Mouse (Mus musculus) midbrain, embryonic 14.5 days (tissue): ENCODE measurements around the gene Nipsnap3b. TPM values are rescaled to one million over a fixed set of nuclear protein-coding genes. Genes with fewer than 3 reads are reported as not detected.
A peak's percentile ranks its signal among the peaks of the same experiment; 100 is the strongest.

Experiments
- ATAC-seq: fragments of 200-750 bp; cut with Nextera tagmentation; 2 replicates; pipeline ENCODE4 v1.8.0; 2017; ENCODE audit warnings: moderate number of reproducible peaks, moderate library complexity; ENCODE audit not compliant: low FRiP score, low TSS enrichment
- DNase-seq: peaks from one replicate; pipeline ENCODE4 v3.0.0-alpha.2; 2015
- H3K27ac ChIP-seq: fragments of 300-500 bp; sonication (generic); replicated peaks from 2 replicates; pipeline ENCODE4 v1.5.1; 2014; ENCODE audit warnings: mild to moderate bottlenecking, low read depth, low read length, moderate library complexity
- H3K27me3 ChIP-seq: fragments of 300-500 bp; sonication (generic); 2 replicates; pipeline ENCODE4 v1.6.1; 2014; ENCODE audit warnings: low read length, control low read depth, mixed read lengths; ENCODE audit not compliant: control insufficient read depth, insufficient read depth
- H3K36me3 ChIP-seq: fragments of 300-500 bp; sonication (generic); 2 replicates; pipeline ENCODE4 v1.6.1; 2014; ENCODE audit warnings: low read length, control low read depth; ENCODE audit not compliant: control insufficient read depth, insufficient read depth
- H3K4me1 ChIP-seq: fragments of 300-500 bp; sonication (generic); 2 replicates; pipeline ENCODE4 v1.6.1; 2014; ENCODE audit warnings: mild to moderate bottlenecking, antibody characterized with exemption, low read length, control low read depth; ENCODE audit not compliant: control insufficient read depth, insufficient read depth
- H3K4me2 ChIP-seq: fragments of 300-500 bp; sonication (generic); 2 replicates; pipeline ENCODE4 v1.6.1; 2014; ENCODE audit warnings: mild to moderate bottlenecking, low read length, moderate library complexity
- H3K4me3 ChIP-seq: fragments of 300-500 bp; sonication (generic); replicated peaks from 2 replicates; pipeline ENCODE4 v1.5.1; 2014; ENCODE audit warnings: low read depth, low read length
- H3K9ac ChIP-seq: fragments of 300-500 bp; sonication (generic); replicated peaks from 2 replicates; pipeline ENCODE4 v1.6.1; 2014; ENCODE audit warnings: mild to moderate bottlenecking, low read length, moderate library complexity
- H3K9me3 ChIP-seq: fragments of 300-500 bp; sonication (generic); 2 replicates; pipeline ENCODE4 v1.6.1; 2016; ENCODE audit warnings: low read length, control low read depth, mixed read lengths; ENCODE audit not compliant: control insufficient read depth
- WGBS: fragments of 180-500 bp; shearing (Covaris S2); extraction: QIAGEN DNeasy Blood & Tissue Kit; methylation state at CpG from one replicate; pipeline ENCODE4 v1.1.7; 2014; 5-methylcytosine and 5-hydroxymethylcytosine counted together
- polyA plus RNA-seq: library from polyadenylated mRNA; unstranded; fragments of >200 nt; fragmentation: Nextera tagmentation; extraction: Ambion mirVana; gene quantifications from 2 replicates; pipeline ENCODE4 v1.2.1, GENCODE M21; 2014

The Nipsnap3b gene
- polyA plus RNA-seq, 1 experiment from 2014 or later, result 167 TPM

DNA sequence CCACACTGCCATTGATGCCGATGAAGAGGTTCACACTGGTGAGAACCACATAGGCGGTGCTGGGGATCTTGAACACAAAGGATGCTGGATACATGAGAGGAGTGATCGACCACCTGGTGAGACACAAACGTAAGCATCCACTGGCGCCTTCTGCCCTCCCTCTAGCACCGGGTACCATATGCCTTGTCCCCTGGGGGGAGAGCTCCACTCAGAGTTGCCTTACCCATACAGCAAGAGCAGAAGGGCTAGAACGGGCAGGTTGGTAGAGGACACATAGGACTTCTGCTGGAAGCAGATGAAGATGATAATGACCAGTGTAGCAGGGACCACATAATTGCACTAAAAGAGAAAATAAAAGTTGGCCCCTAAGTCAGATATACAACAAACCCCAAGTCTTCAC, 34.1 kb downstream of the Nipsnap3b start:
- Histone ChIP-seq H3K36me3 (0 out of 2 replicates have a peak, but pooled peaks cover 3% of the 10 kb centered on the region), H3K4me3 (no peak overlapping the region), H3K9me3 (no peaks in the 10 kb centered on the region; the same call in 1 of the 2 replicates), H3K4me1 (0 out of 2 replicates have a peak, but pooled peaks cover 4% of the 10 kb centered on the region), H3K27ac (no peak overlapping the region), H3K27me3 (no peaks in the 10 kb centered on the region), H3K9ac (no peak overlapping the region), H3K4me2 (no peak overlapping the region)
- ATAC-seq (no peak), DNase-seq (no peak)
- WGBS, result 76% methylated on average over 7 of the region's 7 CpGs

DNA sequence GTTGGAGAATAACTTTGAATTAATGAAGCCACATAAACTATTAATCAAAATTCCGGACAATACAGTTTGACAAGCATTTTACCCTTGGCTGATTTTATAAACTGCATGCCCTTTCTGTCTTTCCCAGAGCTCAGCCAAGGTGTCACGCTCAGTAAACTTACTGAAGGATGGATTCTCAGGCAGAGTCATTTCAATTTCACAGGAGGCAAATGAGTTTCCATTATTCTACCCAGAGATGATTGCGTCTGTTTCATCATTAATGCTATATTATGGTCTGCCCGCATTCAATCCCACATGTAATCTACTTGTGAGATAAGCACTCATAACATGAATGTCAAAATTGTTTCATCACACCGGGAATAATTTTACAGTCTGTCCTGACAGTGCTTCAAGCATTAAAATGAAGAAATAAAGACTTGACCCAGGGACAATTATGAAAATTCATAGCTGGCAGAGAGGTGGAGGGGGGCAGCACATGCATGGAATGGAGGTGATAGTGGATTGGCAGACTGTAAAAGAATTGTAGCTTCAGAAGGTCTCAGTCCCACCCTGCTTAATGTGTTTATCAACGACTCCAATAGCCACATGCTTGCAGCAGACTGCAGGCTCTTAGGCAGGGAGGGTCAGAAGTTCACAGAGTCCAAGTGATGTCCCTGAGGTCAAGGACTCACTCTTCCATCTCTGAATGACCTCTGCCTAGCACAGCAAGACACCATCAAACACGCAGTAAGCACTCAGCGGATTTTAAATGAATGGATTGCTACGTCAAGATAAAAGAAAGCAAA, 34.8 kb downstream of the Nipsnap3b start:
- Histone ChIP-seq H3K9ac (no peak overlapping the region), H3K4me1 (0 out of 2 replicates have a peak, but pooled peaks cover 4% of the 10 kb centered on the region), H3K4me2 (no peak overlapping the region), H3K9me3 (no peaks in the 10 kb centered on the region; the same call in 1 of the 2 replicates), H3K36me3 (0 out of 2 replicates have a peak, but pooled peaks cover 3% of the 10 kb centered on the region), H3K27me3 (no peaks in the 10 kb centered on the region), H3K27ac (peak overlapping the region; percentile 37; the same call in 1 of the 2 replicates), H3K4me3 (no peak overlapping the region)
- ATAC-seq (no peak), DNase-seq (peak; percentile 31)
- 48% methylated on average over 9 of the region's 9 CpGs for WGBS

DNA sequence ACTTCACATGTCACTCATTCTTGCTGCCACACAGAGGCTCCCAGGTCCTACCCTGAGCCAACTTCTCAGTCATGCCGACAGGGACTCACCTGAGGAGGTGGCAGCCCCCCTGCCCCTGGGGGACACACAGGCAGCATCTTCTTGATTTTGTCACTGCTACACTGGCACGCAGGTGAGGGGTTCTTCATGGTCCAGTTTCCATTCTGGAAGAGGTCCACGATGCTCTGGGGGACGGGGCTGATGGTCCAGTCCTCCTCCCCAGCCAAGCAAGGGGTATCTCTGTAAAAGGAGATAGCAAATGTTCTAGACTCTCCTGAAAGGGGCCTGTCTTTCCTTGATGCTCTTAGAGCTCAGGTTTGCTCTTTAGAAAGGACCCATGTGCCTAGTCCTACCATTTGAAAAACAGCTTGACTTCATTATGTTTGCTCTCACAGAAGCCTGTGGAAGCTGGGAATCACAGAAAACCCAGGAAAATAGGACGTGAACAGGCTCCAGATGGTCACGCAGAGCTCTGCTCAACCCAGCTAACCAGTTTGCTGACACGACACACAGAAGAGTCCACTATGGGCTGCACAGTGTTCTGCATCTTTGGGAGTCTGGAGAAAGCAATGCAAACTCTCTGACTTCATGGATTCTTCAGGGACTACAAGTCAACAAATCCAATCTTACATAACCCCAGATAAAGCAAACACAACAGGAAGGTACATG, 50.8 kb downstream of the Nipsnap3b start:
- no peak overlapping the region for H3K9ac ChIP-seq
- 0 out of 2 replicates have a peak, but pooled peaks cover 10% of the 10 kb centered on the region for H3K36me3 ChIP-seq
- no peak for ATAC-seq
- DNase-seq, result no peak
- no peak overlapping the region for H3K4me2 ChIP-seq
- no peaks in the 10 kb centered on the region for H3K9me3 ChIP-seq
- no peak overlapping the region for H3K27ac ChIP-seq
- WGBS, result 91% methylated on average over 7 of the region's 7 CpGs
- no peaks in the 10 kb centered on the region for H3K4me1 ChIP-seq
- no peak overlapping the region for H3K4me3 ChIP-seq
- H3K27me3 ChIP-seq, result no peaks in the 10 kb centered on the region

Other genes starting within 250 kb of the Nipsnap3b start
- gene Olfr275, start 197.3 kb upstream of the Nipsnap3b start, polyA plus RNA-seq, result not detected in 2 replicates
- not detected in 2 replicates for gene Olfr273, start 152.6 kb upstream of the Nipsnap3b start, polyA plus RNA-seq
- gene Olfr272, start 92.7 kb upstream of the Nipsnap3b start, polyA plus RNA-seq, result not detected in 2 replicates
- gene Olfr270, start 47.3 kb upstream of the Nipsnap3b start, polyA plus RNA-seq, result not detected in 2 replicates
- gene Nipsnap3a, start 22.6 kb upstream of the Nipsnap3b start, polyA plus RNA-seq, result not detected in 2 replicates
- 9.0 and 16.9 TPM in 2 replicates for gene Abca1, start 148.0 kb downstream of the Nipsnap3b start, polyA plus RNA-seq